Mouse (Mus musculus) thymus, adult 18-20 months (tissue): ENCODE results near the gene Tspan18.

ENCODE experiments used
- DNase-seq, 2 experiments: peaks; one replicate each; pipeline ENCODE4 v3.0.0; 2022; ENCODE audit warnings: mixed read lengths in 2 of 2

Tspan18 gene

DNA sequence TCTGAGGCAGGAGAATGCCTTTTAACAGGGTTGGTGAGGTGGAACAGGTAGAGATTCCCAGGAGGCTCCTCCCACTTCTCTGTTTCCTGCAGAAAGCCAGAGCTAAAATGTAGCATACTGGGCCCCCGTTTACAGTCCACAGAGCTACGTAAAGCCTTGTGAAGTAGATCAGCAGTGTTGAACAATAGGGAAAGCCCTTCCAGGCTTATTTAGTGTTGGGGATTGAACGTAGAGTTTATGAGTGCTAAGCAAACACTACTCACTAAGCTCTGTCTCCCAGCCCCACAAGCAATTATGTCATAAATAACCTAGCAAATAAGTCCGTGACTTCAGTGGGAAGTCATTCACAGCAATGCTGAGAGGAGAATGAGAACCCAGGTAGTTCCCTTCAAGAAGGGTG, 76.7 kb downstream of the Tspan18 start:
- DNase-seq, result no peak

DNA sequence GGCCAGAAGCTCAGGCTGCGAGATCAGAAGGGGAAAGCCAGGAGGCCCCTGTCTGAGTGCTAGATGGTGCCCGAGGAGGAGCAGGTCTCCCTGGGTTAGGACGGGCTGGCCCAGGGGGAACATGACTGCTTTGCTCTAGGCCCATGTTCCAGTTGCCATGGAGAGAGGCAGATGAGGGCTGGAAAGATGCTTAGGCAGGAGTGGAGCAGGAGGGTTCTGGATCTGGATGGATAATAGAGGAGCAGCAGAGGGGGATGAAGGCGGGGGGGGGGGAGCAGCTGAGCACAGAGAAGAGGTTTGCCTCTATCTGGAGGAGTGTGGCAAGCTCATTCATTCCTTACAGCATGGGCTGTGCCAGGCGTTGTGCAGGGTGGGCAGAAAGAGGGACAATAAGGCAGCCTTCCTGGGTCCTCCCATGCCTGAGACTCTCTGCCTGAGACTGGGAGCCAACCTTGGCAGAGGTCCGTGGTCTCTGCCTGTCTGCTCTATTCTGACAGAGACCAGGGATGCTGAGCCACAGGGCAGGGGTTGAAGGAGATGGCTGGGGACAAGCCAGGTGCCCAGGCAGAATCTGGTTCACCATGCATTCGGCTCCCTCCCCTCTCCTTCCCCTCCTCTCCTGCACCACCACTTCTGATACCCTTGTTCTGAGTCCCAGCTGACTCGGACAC, 77.4 kb downstream of the Tspan18 start:
- DNase-seq, result no peak

DNA sequence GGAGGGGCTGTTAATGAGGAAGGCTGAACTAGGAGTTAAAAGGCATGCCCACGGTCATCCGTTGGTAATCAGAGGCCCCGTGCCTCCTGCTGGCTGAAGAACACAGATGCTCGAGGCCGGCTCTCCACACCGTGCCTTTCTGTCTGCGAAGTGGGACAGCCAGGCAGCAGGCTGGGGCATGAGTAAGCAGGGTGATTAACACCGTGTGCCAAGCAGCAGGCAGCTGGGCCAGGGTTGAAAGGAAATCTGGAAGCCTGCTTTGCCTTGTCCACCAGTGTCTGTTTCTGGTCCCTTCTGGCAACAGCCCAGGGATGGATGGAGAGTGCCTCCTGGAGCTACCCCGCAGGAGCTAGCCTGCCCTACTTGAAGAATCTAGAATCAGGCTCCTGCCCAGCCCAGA, 81.9 kb downstream of the Tspan18 start:
- no peak for DNase-seq

DNA sequence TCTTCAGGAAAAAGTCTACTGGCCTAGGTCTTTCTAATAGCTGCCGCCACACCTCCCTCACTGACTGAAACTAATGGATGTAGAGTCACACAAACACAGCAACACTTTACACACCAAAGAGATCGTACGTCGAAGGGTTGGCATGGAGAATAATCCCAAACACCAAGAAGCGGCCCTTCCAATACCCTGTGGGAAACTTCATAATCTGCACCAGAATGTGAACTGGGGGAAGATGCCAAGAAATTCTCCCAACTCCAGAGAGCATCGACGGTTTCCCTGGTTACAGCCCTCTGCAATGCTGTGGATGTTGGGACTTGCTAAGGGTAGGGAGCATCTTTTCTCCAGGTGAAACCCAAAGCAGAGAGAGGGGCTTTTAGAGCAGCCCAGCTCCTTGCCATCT, 83.7 kb downstream of the Tspan18 start:
- no peak for DNase-seq

DNA sequence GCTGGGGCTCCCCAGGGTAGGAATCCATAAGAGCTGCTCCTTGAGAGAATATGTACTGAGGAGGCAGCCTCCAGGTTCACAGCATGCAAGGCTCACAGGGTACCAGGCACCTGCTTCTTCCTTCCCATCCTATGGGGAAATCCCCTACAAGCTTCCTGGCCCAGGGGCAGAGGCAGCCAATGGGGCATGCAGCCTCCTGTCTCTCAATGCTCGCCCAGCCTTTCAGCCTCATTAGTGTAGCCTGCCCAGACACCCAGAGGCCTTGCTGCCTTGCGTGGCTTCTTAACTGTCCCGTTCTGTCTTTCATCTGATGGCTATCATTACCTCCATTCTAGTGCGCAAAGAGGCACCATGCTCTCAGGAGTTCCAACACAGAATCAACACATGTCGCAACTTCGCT, 85.2 kb downstream of the Tspan18 start:
- DNase-seq, result no peak

DNA sequence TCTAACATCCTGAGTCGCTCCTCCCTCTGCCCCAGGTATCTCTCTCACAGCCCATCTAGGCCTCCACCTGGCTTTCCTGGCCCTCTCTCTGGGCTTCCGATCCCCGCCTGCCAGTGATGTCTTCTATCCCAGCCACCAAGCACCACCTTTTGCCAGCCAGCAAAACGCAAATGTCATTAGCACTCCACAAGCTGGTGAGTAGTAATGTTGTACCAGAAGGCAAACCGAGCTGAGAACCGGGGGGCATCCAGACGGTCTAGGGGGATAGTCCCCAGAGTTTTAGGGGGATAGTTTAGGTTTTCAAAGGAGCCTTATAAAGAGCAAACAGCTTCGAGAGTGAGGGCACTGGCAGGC, 90.2 kb downstream of the Tspan18 start:
- DNase-seq, result no peak

DNA sequence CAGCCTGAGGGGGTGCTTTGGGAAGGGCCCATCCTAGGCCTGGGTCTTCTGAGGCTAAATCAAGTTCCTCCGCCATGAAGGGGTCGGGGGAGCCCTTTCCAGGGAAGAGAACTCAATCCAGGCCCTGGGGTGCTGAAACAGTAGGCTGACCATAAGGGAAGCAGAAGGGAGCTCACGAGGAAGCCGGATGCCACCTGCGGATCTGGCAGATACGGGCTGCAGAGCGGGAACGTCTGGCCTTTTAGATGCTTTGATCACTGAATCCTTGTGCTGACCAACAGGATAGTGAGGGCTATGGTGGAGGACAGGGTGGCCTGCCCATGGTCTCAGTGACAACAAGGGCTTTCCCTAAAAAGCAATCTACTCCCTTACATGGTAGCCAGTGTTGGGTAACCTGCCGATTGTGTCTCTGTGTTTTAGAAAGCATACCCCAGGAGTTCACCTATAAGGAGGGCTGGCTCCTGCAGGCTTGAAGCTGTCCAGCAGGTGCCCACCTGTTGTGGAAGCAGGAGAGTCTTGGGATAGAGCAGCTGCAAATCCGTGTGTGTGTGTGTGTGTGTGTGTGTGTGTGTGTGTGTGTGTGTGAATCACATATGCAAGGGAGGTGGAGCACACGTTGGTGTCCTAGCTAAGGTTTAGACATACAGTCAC, 90.7 kb downstream of the Tspan18 start:
- DNase-seq, result no peak

DNA sequence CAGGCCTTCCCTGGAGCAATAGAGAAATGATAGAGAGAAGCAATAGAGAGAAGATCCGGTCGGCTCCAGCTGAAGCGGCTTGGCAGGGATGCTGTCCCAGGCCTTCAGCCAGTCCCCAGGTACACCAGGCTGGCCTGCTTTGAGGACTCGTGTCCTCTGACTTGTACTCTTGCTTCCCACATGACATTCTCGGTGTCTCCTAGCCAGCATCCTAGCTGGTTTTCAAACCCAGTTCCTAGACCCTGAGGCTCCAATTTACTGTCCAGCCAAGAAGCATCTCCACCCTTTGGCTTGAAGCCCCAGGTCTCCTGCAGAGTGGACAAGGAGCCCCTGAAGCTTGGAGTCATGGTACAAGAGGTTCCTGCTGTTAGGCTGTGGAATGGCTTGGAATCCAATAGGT, 92.1 kb downstream of the Tspan18 start:
- no peak for DNase-seq

DNA sequence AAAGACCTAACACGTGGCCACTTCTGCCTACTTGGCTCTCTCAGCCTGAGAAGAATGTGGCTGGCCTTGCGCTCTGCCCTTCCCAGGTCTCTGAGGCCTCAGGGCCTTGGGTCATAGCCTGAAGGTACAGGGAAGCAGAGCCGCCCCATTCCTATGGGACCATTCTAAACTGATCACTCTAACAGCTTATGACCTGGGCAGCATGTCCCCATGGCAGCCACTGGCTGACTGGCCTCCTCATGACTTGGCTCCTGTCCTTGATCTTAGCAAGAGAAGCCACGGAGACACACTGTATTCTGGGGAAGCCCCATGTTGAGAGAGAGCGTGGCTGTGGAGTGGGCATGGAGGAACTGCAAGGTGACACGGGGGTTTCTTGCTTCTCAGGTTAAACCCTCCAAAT, 95.4 kb downstream of the Tspan18 start:
- no peak for DNase-seq

DNA sequence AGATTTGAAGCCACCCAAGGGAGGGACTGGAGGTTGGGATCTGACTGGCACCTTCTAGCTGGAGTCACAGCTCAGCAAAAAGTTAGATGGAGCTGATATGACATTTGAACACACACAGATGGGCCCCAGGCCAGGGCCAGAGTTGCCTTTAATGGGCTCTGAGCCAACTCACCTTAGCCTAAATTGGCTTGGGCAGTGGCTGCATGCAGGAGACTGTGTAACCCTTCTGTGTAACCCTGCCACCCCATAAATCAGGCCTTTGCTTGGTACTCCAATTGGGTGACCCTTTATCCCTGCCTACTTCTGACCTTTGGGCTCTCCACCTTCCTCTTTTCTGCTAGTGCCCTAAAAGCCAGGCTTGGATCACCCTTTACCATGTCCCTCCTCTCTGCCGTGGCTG, 97.2 kb downstream of the Tspan18 start:
- DNase-seq, result no peak

DNA sequence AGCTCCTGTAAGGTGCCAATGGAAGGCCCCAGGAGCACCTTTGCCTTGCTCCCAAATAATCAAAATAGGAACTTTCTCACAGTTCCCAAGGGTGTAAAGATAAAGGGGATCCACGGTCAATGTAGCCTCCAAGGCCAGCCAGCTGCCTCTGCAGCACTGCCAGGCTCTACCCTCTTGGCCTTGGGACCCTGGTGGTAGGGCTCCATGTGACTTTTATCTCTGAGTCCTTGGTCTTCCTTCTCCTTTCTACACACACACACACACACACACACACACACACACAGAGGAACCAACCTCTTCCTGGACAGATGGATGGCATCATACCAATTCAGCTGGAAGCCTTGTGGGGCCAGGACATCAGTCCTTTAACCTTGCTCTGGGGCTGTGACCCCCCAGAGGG, 102.2 kb downstream of the Tspan18 start:
- DNase-seq, result no peak

DNA sequence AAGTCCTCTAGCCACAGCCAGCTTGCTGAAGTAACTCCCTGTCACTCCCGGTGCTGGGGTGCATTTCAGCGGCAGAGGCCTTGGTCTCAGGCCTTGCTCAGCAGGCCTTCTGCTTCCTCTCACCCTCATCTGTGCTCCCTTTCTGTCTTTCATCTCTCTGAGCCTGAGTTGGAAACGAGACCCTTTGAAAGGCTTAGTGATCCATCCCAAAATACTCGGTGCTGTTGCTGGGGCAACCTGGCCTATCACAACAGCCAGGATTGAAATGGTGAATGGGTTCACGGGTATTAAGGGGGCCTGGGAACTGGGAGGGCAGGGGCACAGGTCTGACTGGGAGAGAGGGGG, 105.9 kb downstream of the Tspan18 start:
- DNase-seq, result no peak

DNA sequence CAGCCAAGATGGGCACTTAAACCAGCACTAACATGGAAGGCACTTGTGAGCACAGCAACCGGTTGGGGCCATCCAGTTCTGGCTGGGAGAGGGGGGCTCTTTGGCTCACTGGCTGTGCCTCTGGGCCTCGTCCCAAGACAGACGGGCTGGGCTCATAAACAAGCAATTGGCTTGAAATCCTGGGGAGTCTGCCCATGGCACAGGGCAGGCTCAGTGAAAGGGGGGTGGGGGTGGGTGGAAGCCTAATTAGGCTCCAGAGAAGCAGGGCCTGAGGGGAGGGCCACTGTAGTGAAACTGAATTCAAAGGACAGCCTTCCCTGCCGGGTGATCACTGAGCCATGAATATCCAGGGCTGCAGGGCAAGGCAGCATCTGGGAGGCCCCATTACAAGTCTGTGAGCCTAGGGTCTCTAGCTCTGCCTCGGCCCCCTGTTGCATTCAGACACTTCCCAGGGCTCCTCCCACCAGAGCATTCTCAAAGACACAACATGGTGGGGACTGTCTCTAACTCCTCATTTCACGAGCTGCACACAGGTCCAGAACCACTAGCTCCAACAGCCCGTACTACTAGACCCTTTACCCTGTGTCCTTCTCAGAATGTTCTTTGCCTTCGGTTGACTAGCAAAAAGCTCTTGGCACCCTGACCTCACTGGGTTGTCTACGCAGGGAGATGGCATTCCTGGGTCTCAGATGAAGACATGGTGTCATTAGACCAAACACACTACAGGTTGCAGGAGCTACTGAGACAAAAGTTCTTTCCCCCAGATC, 106.4 kb downstream of the Tspan18 start:
- DNase-seq, result no peak

DNA sequence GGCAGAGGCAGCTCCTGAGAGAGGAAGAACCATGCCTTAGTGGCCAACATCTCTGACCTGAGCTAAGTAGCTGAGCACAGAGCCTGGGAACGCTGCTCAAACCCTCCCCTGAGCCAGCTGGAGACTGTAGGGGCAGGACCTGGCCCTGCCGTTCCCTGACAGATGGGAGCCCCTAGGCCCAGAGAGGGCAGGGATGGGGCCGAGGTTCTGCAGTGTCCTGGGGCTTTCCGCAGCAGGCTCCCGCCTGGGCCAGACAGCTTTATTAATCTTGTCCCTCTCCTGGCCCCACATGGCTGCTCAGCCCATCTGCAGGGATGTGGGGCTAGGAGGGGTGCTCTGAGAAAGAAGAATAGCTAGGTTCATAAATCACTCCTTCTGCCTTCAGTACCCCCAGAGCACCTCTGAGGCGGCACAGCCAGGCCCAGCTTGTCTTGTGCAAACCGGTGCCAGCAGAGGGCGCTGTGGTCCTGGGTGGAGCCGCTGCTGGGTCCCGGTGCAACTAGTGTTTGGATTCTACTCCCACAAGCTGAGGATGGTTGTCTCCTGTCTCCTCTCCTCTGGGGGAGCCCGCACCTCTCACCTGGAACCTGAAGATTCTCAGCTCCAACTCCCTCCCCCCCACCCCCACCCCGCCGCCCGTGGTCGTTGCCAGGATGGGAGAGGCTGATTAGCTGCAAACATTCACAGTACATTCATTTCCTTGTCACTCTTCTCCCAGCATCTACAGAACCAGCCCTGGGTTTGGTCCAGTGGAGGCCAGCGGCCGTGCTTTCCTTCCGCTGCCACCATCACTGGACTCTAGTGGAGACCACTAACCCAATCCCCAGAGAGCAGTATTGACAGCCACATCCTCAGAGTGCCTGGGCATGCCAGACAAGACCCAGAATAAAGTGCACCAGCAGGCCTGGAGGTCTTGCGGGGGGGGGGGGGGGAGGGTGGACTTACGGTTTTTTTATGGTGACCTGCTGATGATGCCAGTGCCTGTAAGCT, 107.4 kb downstream of the Tspan18 start:
- no peak for DNase-seq

DNA sequence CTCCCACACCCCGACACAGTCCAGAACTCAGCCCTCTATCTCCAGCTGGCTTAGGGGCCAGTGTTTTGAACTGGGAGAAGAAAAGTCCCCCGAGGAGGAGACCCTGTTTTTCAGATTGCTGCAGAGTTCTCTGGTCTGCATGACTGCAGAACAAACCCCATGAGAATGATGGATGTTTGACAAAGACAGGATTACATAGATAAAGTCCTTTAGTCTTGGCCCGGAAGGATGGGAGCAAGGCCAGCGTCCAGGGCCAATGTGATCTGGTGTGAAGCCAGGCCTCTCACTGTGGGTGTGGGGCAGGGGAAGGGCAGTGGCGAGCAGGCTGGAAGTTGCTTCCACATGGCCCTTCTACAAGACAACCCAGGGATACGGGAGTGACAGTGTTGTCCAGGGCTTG, 110.8 kb downstream of the Tspan18 start:
- DNase-seq, result no peak

DNA sequence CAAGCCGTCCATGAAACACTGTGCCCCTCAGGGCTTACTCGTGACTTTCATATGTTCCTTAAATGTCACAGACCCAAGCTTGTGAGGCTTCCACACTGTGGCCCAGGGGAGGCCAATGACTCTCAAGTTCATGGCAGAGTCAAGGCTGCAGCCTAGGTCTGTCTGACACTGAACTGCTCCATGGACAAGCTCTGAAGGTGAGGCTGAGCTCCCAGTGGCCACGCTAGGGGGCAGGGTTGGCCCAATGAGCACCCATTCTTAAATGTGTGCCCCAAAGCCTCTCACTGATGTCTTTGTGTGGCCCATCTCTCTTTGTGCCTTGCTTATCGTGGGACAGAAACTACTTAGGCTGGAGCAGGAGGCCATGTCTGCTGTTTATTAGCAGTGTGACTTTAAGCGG, 113.9 kb downstream of the Tspan18 start:
- DNase-seq, result no peak

DNA sequence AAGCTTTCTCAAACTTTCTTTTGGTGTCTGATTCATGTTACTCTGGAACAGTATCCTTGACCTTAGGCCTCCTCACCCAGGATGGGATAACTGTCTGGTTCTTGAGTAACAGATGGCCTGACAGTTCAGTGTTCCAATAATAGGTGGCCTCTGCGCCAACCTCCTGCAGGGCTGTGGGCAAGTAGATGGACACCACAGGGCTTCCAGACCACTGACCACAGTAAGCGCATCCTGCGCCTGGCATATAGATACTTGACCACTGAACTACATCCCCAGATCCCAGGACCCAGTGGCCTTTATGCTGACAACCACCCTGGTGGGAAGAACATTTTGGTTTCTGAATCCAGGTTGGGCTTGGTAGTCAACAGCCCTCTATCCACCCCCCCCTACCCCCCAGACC, 114.7 kb downstream of the Tspan18 start:
- DNase-seq, result no peak

DNA sequence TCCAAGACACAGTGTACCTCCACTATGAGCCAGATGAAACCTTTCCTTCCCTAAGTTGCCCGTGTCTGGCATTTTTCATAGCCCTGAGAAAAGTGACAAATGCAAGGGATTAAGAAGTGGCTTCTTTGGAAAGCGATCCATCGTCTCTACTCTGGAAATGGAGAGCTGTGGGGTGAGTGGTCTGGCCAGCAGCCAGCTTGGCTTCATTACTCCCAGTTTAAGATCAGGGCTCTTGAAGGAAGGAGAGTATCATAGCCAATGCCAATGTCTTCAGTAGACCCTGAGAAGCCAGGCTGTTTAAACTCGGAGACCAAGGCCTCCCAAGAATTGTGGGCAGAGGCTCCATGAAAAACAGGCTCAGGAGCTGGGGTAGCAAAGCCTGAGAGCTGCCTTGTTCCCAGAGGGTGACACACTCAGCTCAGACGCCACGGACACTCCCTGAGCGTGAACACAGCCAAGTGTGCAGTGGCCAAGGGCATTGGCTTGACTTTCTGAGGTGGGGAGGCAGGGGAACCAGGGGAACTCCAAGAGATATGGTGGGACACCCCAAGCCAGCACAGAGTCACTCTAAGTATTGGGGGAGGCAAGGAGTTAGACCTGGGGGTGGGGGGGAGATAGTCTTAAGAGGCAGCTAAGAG, 115.8 kb downstream of the Tspan18 start:
- no peak for DNase-seq

DNA sequence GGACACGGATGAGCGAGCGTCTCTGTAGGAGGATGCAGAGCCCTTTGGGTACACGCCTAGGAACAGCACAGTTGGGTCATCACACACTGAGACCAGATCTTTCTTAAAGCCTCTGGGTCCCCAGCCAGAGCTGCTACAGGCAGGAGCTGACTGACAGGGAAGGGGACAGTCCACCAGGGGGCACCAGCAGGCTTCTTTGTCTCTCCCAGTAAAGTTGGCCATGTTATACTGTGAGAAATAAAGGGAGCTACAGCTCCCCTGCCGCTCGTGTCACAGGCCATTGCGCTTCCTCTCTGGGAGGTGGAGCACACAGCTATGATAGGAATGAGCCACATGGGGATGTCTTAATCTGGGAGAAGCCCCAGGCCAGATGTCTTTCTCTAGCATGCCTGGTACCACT, 117.3 kb downstream of the Tspan18 start:
- DNase-seq, result peak in 1 of 2 experiments; percentile 62

DNA sequence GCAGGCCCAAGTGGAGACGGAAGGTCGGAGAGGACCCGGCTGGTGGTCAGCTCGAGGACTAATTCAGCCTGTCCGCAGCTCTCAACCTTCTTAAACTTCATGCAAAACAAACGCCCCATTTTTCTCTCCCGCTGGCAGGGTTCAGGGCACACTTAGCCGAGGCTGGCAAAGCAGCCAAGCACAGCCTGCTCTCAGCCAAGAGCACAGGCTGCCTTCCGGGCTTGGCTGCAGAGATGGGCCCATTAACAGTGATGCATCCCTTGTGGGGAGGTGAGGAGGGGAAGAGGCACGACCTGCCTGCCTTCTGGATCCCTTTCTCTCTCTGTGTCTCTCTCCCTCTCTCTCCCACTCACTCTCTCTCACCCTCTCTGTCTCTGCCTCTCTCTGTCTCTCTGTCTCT, 118.5 kb downstream of the Tspan18 start:
- no peak for DNase-seq

DNA sequence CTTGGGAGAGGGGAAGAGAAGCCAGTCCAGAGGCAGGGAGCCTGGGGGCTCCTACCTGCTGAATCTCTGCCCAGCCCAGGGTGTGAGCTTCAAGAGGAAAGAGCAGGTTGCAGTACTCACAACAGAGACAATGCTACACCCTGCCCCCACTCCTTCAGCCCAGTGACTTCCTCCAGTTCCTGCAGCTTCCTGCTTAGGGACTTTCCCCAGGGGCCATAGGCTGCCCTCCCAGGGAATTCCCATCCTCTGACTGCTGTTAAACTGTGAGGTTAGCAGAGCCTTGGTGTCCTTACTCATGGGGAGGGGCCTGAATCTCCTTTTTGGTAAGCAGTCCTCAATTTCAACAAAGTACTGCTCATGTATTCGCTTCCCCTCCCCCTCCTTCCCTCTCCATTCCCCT, 120.1 kb downstream of the Tspan18 start:
- DNase-seq, result no peak

DNA sequence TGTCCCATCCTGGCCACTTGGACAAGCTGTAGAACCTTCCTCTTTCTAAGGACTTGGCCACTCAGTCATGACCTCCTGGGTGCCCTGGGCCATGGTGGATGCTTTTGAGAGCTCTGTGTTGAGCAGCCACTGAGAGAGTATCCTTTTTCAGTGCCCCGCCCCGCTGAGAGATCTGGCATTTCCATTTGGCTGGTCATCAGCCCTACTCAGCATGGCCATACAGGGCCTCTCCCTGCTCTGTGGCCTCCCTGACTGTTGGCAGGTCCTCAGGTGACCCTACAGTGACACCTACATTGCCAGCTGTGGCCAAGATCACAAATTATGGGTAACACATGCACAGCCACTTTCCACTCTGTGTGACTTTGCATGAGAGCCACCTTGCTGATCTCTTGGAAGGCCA, 121.4 kb downstream of the Tspan18 start:
- no peak for DNase-seq

DNA sequence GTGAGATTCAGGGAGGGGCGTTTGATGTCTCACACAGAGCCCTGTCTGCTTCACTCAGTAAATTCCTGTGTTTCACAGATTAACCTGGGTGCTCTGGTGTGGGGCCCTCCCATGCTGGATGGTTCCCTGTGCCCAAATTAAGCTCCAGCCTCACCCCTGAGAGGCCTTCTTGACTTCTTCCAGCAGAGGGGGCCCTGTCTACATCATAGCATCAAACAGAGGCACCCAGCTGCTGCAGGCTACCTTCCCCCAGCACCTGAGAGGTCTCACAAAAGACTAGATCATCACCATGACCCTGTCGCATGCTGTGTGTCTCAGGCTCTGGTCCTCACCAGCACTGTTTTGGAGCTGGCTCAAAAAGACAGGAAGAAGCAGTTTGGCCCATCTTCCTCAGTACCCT, 121.9 kb downstream of the Tspan18 start:
- no peak for DNase-seq
